Mouse (Mus musculus): ENCODE data around the gene Cemip. TPM values are rescaled to one million over a fixed set of nuclear protein-coding genes. Genes with fewer than 3 reads are reported as not detected.
A peak's percentile ranks its signal among the peaks of the same experiment; 100 is the strongest.

Gene Cemip
- polyA plus RNA-seq, 1 experiment from 2014 or later: 1.1 TPM

DNA sequence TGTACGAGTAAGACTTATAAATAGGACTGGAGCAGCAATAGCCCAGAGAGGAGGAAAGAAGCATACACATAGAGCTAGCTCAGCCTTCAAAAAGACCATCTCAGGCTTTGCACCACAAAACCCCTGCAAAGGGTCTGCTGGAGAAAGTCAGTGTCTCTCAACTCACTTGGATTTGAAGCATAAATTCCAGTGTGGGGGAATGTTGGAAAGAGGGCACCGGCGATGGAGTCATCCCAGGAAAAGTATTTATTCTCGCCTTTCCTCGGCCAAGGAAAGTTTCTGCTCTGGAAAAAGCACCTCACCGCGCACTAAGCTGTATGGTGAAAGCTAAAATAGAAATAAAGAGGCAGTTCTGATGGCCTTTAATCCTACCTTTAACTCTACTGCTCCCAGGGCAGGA is 32.4 kb downstream of the Cemip start:
- DNase-seq (ENCODE audit: low spot score): no peak
- H3K9ac ChIP-seq (ENCODE audit: low read depth, low read length): no peak overlapping the region

GRCm38 (mm10) chr7:84051423-84051822 is 34.9 kb downstream of the Cemip start:
- Histone ChIP-seq H3K4me1 (ENCODE audit: control insufficient read depth, insufficient read depth, low read length) (0 out of 2 replicates have a peak, but pooled peaks cover 7% of the 10 kb centered on the region), H3K27ac (replicated peaks; ENCODE audit: low read depth, low read length) (no peak overlapping the region), H3K9ac (ENCODE audit: low read depth, low read length) (no peak overlapping the region), H3K4me3 (ENCODE audit: low read depth, low read length) (no peak overlapping the region), H3K36me3 (ENCODE audit: control insufficient read depth, insufficient read depth, low read length) (no peaks in the 10 kb centered on the region), H3K27me3 (replicated peaks; ENCODE audit: control insufficient read depth, insufficient read depth, low read length) (no peaks in the 10 kb centered on the region), H3K9me3 (ENCODE audit: control insufficient read depth, low read length) (no peaks in the 10 kb centered on the region), H3K4me2 (ENCODE audit: low read depth, low read length) (no peak overlapping the region)
- DNase-seq (ENCODE audit: low spot score) (no peak), ATAC-seq (ENCODE audit: low read depth) (no peak)
- 84% methylated on average over 4 of the region's 4 CpGs for WGBS

More for the DNA sequence above, 32.4 kb downstream of the Cemip start:
- WGBS: 87% methylated on average over 7 of the region's 7 CpGs
- Histone ChIP-seq H3K36me3 (ENCODE audit: control insufficient read depth, insufficient read depth, low read length) (no peaks in the 10 kb centered on the region), H3K27ac (replicated peaks; ENCODE audit: low read depth, low read length) (no peak overlapping the region), H3K4me2 (ENCODE audit: low read depth, low read length) (no peak overlapping the region), H3K4me1 (ENCODE audit: control insufficient read depth, insufficient read depth, low read length) (0 out of 2 replicates have a peak, but pooled peaks cover 7% of the 10 kb centered on the region), H3K4me3 (ENCODE audit: low read depth, low read length) (no peak overlapping the region), H3K9me3 (ENCODE audit: control insufficient read depth, low read length) (no peaks in the 10 kb centered on the region), H3K27me3 (replicated peaks; ENCODE audit: control insufficient read depth, insufficient read depth, low read length) (no peaks in the 10 kb centered on the region)
- ATAC-seq (ENCODE audit: low read depth): no peak

DNA sequence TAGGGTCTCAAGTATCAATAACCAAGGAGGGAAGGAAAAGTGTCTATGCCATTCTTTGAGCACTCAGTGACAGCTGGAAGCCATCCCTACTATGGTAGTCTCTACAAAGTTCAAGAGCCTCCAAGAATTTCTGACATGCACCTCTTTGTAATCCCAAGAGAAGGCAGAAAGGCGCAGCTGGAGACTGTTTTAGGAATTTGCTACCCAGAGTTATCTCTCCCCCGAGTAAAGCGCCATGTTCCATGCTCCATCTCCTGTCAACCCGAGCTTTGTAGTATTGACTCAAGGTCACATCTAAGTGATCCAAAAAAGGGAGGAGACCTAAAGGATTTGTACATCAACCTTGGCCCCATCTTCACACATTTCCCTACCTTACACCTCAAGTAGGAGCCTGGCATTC is 40.8 kb downstream of the Cemip start:
- 76% methylated on average over 4 of the region's 4 CpGs for WGBS
- H3K9me3 ChIP-seq (ENCODE audit: control insufficient read depth, low read length): no peaks in the 10 kb centered on the region
- H3K36me3 ChIP-seq (ENCODE audit: control insufficient read depth, insufficient read depth, low read length): no peaks in the 10 kb centered on the region
- ATAC-seq (ENCODE audit: low read depth): no peak
- no peaks in the 10 kb centered on the region for H3K27me3 ChIP-seq (replicated peaks; ENCODE audit: control insufficient read depth, insufficient read depth, low read length)
- no peak overlapping the region for H3K27ac ChIP-seq (replicated peaks; ENCODE audit: low read depth, low read length)
- no peak overlapping the region for H3K9ac ChIP-seq (ENCODE audit: low read depth, low read length)
- H3K4me2 ChIP-seq (ENCODE audit: low read depth, low read length): no peak overlapping the region
- H3K4me1 ChIP-seq (ENCODE audit: control insufficient read depth, insufficient read depth, low read length): no peaks in the 10 kb centered on the region
- no peak for DNase-seq (ENCODE audit: low spot score)
- H3K4me3 ChIP-seq (ENCODE audit: low read depth, low read length): no peak overlapping the region

GRCm38 (mm10) chr7:84044581-84045290 is 41.6 kb downstream of the Cemip start:
- DNase-seq (ENCODE audit: low spot score) (no peak), ATAC-seq (ENCODE audit: low read depth) (no peak)
- no peaks in the 10 kb centered on the region for H3K27me3 ChIP-seq (replicated peaks; ENCODE audit: control insufficient read depth, insufficient read depth, low read length)
- H3K27ac ChIP-seq (replicated peaks; ENCODE audit: low read depth, low read length): no peak overlapping the region
- H3K4me3 ChIP-seq (ENCODE audit: low read depth, low read length): no peak overlapping the region
- no peak overlapping the region for H3K4me2 ChIP-seq (ENCODE audit: low read depth, low read length)
- H3K36me3 ChIP-seq (ENCODE audit: control insufficient read depth, insufficient read depth, low read length): no peaks in the 10 kb centered on the region
- H3K4me1 ChIP-seq (ENCODE audit: control insufficient read depth, insufficient read depth, low read length): no peaks in the 10 kb centered on the region
- 74% methylated on average over 4 of the region's 4 CpGs for WGBS
- no peak overlapping the region for H3K9ac ChIP-seq (ENCODE audit: low read depth, low read length)
- H3K9me3 ChIP-seq (ENCODE audit: control insufficient read depth, low read length): no peaks in the 10 kb centered on the region

- no peak overlapping the region for H3K4me2 ChIP-seq (ENCODE audit: low read depth, low read length)
- no peaks in the 10 kb centered on the region for H3K9me3 ChIP-seq (ENCODE audit: control insufficient read depth, low read length)
- 55% methylated on average over 1 of the region's 1 CpGs for WGBS
- H3K4me1 ChIP-seq (ENCODE audit: control insufficient read depth, insufficient read depth, low read length): no peaks in the 10 kb centered on the region
- DNase-seq (ENCODE audit: low spot score) (no peak), ATAC-seq (ENCODE audit: low read depth) (no peak)
- no peak overlapping the region for H3K27ac ChIP-seq (replicated peaks; ENCODE audit: low read depth, low read length)
- H3K9ac ChIP-seq (ENCODE audit: low read depth, low read length): no peak overlapping the region
- H3K27me3 ChIP-seq (replicated peaks; ENCODE audit: control insufficient read depth, insufficient read depth, low read length): no peaks in the 10 kb centered on the region
- H3K4me3 ChIP-seq (ENCODE audit: low read depth, low read length): no peak overlapping the region
- H3K36me3 ChIP-seq (ENCODE audit: control insufficient read depth, insufficient read depth, low read length): no peaks in the 10 kb centered on the region
Measured at GRCm38 (mm10) chr7:84042726-84043125, 43.6 kb downstream of the Cemip start.

DNA sequence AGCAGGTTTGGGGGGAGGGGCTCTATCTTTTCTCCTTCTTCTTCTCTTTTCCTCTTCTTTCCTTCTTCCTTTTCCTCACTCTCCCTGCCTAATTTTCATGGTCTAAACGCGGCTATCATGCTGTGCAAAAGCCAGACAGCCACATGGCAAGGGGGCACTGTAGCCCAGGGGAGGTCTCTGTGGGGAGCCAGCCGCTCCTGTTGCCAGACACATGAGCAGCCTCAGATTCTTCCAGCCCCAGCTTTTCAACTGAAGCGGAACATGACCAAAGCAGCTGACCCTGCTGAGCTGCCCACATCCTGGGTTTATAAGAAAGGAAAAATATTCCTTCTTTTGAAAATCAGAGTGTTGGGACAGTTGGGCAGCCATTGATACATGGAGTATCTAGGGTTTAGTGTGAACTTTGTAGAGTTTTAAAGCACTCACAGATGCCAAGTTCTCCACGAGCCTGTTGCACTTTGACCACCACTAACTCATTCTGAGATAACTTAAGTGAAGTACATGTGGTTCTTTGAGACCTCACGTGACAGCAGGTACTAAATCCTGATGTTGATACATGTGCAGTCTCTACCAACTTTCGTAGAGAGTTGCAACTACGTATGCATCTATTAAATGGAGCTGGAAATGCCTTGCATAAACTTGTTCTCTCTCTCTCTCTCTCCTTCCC is 46.3 kb downstream of the Cemip start:
- DNase-seq (ENCODE audit: low spot score) (no peak), ATAC-seq (ENCODE audit: low read depth) (no peak)
- Histone ChIP-seq H3K9me3 (ENCODE audit: control insufficient read depth, low read length) (no peaks in the 10 kb centered on the region), H3K4me2 (ENCODE audit: low read depth, low read length) (no peak overlapping the region), H3K9ac (ENCODE audit: low read depth, low read length) (no peak overlapping the region), H3K36me3 (ENCODE audit: control insufficient read depth, insufficient read depth, low read length) (no peaks in the 10 kb centered on the region), H3K4me1 (ENCODE audit: control insufficient read depth, insufficient read depth, low read length) (no peaks in the 10 kb centered on the region), H3K4me3 (ENCODE audit: low read depth, low read length) (no peak overlapping the region), H3K27ac (replicated peaks; ENCODE audit: low read depth, low read length) (no peak overlapping the region), H3K27me3 (replicated peaks; ENCODE audit: control insufficient read depth, insufficient read depth, low read length) (no peaks in the 10 kb centered on the region)
- 59% methylated on average over 8 of the region's 8 CpGs for WGBS

DNA sequence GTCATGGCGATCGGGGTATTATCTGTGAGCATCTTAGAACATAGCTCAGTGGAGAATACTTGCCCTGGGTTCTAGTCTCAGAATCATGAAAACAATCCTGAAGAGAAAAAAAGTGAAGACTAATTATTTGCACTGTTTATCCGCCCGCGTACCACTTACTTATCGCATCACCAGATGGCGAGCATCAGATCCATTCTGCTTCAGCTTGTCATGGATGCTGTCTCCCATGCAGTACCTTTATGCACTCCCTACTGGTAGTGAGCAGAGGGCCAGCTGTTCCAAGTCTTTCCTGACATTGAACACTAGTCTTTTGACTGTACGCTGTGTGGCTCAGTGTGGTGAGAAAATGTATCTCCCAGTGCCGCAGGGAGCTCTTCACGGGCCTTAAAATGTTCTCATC is 47.7 kb downstream of the Cemip start:
- ATAC-seq (ENCODE audit: low read depth) (no peak), DNase-seq (ENCODE audit: low spot score) (no peak)
- no peaks in the 10 kb centered on the region for H3K36me3 ChIP-seq (ENCODE audit: control insufficient read depth, insufficient read depth, low read length)
- H3K27ac ChIP-seq (replicated peaks; ENCODE audit: low read depth, low read length): no peak overlapping the region
- no peak overlapping the region for H3K4me3 ChIP-seq (ENCODE audit: low read depth, low read length)
- H3K9me3 ChIP-seq (ENCODE audit: control insufficient read depth, low read length): no peaks in the 10 kb centered on the region
- 92% methylated on average over 10 of the region's 10 CpGs for WGBS
- no peaks in the 10 kb centered on the region for H3K4me1 ChIP-seq (ENCODE audit: control insufficient read depth, insufficient read depth, low read length)
- no peak overlapping the region for H3K9ac ChIP-seq (ENCODE audit: low read depth, low read length)
- no peaks in the 10 kb centered on the region for H3K27me3 ChIP-seq (replicated peaks; ENCODE audit: control insufficient read depth, insufficient read depth, low read length)
- no peak overlapping the region for H3K4me2 ChIP-seq (ENCODE audit: low read depth, low read length)

GRCm38 (mm10) chr7:84032831-84033230 is 53.5 kb downstream of the Cemip start:
- 80% methylated on average over 1 of the region's 1 CpGs for WGBS
- no peak; the same call in 1 of the 2 replicates for ATAC-seq (ENCODE audit: low read depth)
- H3K9me3 ChIP-seq (ENCODE audit: control insufficient read depth, low read length): no peaks in the 10 kb centered on the region

More at GRCm38 (mm10) chr7:84032831-84033230, 53.5 kb downstream of the Cemip start:
- Histone ChIP-seq H3K27ac (replicated peaks; ENCODE audit: low read depth, low read length) (no peak overlapping the region), H3K4me1 (ENCODE audit: control insufficient read depth, insufficient read depth, low read length) (no peaks in the 10 kb centered on the region), H3K4me3 (ENCODE audit: low read depth, low read length) (no peak overlapping the region), H3K36me3 (ENCODE audit: control insufficient read depth, insufficient read depth, low read length) (no peaks in the 10 kb centered on the region), H3K27me3 (replicated peaks; ENCODE audit: control insufficient read depth, insufficient read depth, low read length) (no peaks in the 10 kb centered on the region; the same call in 1 of the 2 replicates), H3K4me2 (ENCODE audit: low read depth, low read length) (no peak overlapping the region), H3K9ac (ENCODE audit: low read depth, low read length) (no peak overlapping the region)
- peak; percentile 38 for DNase-seq (ENCODE audit: low spot score)
